Mouse (Mus musculus) stomach, embryonic 16.5 days (tissue): ENCODE results near the gene Wdfy3. TPM values are rescaled to one million over a fixed set of nuclear protein-coding genes. Genes with fewer than 3 reads are reported as not detected.
"Not testable (repeated sequence)": the region's sequence is repeated elsewhere in the genome, so short reads cannot be mapped to it uniquely, and the experiment has no call there.

ENCODE experiments used
- ATAC-seq: fragments of 200-750 bp; cut with Nextera tagmentation; 2 replicates; pipeline ENCODE4 v1.8.0; 2017; ENCODE audit warnings: moderate number of reproducible peaks, moderate TSS enrichment; ENCODE audit not compliant: insufficient read depth, low FRiP score
- H3K27ac ChIP-seq: fragments of 300-500 bp; sonication (generic); 2 replicates; pipeline ENCODE4 v1.5.1; 2014; ENCODE audit warnings: low read length
- H3K27me3 ChIP-seq: fragments of 300-500 bp; sonication (generic); 2 replicates; pipeline ENCODE4 v1.6.1; 2014; ENCODE audit warnings: low read length, control low read depth, mixed read lengths; ENCODE audit not compliant: control insufficient read depth, insufficient read depth
- H3K36me3 ChIP-seq: fragments of 300-500 bp; sonication (generic); 2 replicates; pipeline ENCODE4 v1.6.1; 2014; ENCODE audit warnings: low read length; ENCODE audit not compliant: control insufficient read depth, insufficient read depth
- H3K4me1 ChIP-seq: fragments of 300-500 bp; sonication (generic); 2 replicates; pipeline ENCODE4 v1.6.1; 2014; ENCODE audit warnings: low read length, control low read depth, mixed read lengths; ENCODE audit not compliant: control insufficient read depth, insufficient read depth
- H3K4me2 ChIP-seq: fragments of 300-500 bp; sonication (generic); 2 replicates; pipeline ENCODE4 v1.6.1; 2014; ENCODE audit warnings: low read depth, low read length, mixed read lengths
- H3K4me3 ChIP-seq: fragments of 300-500 bp; sonication (generic); replicated peaks from 2 replicates; pipeline ENCODE4 v1.5.1; 2014; ENCODE audit warnings: mild to moderate bottlenecking, low read length
- H3K9ac ChIP-seq: fragments of 300-500 bp; sonication (generic); 2 replicates; pipeline ENCODE4 v1.6.1; 2014; ENCODE audit warnings: low read length
- H3K9me3 ChIP-seq: fragments of 300-500 bp; sonication (generic); replicated peaks from 2 replicates; pipeline ENCODE4 v1.6.1; 2016; ENCODE audit warnings: low read length, control low read depth; ENCODE audit not compliant: control insufficient read depth
- WGBS: fragments of 180-500 bp; shearing (Covaris S2); extraction: QIAGEN DNeasy Blood & Tissue Kit; methylation state at CpG from one replicate; pipeline ENCODE4 v1.1.7; 2014; 5-methylcytosine and 5-hydroxymethylcytosine counted together
- polyA plus RNA-seq: library from polyadenylated mRNA; unstranded; fragments of >200 nt; fragmentation: Nextera tagmentation; extraction: Ambion mirVana; gene quantifications from 2 replicates; pipeline ENCODE4 v1.2.1, GENCODE M21; 2015

The Wdfy3 gene
- polyA plus RNA-seq, 1 experiment from 2014 or later, result 11.8 TPM

- H3K9me3 ChIP-seq, H3K27me3 ChIP-seq, H3K4me3 ChIP-seq, H3K36me3 ChIP-seq, H3K27ac ChIP-seq, H3K9ac ChIP-seq, H3K4me2 ChIP-seq, H3K4me1 ChIP-seq, ATAC-seq: not testable (repeated sequence)
- WGBS, result 80% methylated on average over 4 of the region's 4 CpGs
These were observed 97.1 kb downstream of the Wdfy3 start for GRCm38 (mm10) chr5:101972594-101972993.

GRCm38 (mm10) chr5:101968153-101968851 lies 101.4 kb downstream of the Wdfy3 start:
- Histone ChIP-seq H3K9ac (no peak overlapping the region), H3K4me2 (no peak overlapping the region), H3K4me3 (no peak overlapping the region), H3K36me3 (no peaks in the 10 kb centered on the region), H3K9me3 (no peaks in the 10 kb centered on the region), H3K4me1 (0 out of 2 replicates have a peak, but pooled peaks cover 8% of the 10 kb centered on the region), H3K27me3 (no peaks in the 10 kb centered on the region), H3K27ac (peak overlapping the region; percentile 77)
- WGBS, result 28% methylated on average over 12 of the region's 12 CpGs
- peak; percentile 77; the same call in 1 of the 2 replicates for ATAC-seq

- H3K36me3 ChIP-seq, result no peaks in the 10 kb centered on the region
- 67% methylated on average over 2 of the region's 2 CpGs for WGBS
- no peak overlapping the region for H3K9ac ChIP-seq
- H3K4me3 ChIP-seq, result no peak overlapping the region
- no peak for ATAC-seq
- H3K27ac ChIP-seq, result peak overlapping the region; percentile 77; the same call in 1 of the 2 replicates
- H3K9me3 ChIP-seq, result no peaks in the 10 kb centered on the region
- no peaks in the 10 kb centered on the region for H3K27me3 ChIP-seq
- no peak overlapping the region for H3K4me2 ChIP-seq
- 0 out of 2 replicates have a peak, but pooled peaks cover 8% of the 10 kb centered on the region for H3K4me1 ChIP-seq
These were observed 101.9 kb downstream of the Wdfy3 start for GRCm38 (mm10) chr5:101967832-101968152.

GRCm38 (mm10) chr5:101962824-101963223 lies 106.9 kb downstream of the Wdfy3 start:
- ATAC-seq, result no peak

GRCm38 (mm10) chr5:101959369-101959768 lies 110.4 kb downstream of the Wdfy3 start:
- ATAC-seq, result no peak
- Histone ChIP-seq H3K4me3 (no peak overlapping the region), H3K4me1 (no peaks in the 10 kb centered on the region; the same call in 1 of the 2 replicates), H3K9me3 (no peaks in the 10 kb centered on the region), H3K9ac (no peak overlapping the region), H3K4me2 (no peak overlapping the region), H3K36me3 (peaks cover 5% of the 10 kb centered on the region; the same call in 1 of the 2 replicates), H3K27ac (no peak overlapping the region), H3K27me3 (no peaks in the 10 kb centered on the region)
- 94% methylated on average over 13 of the region's 13 CpGs for WGBS

More at GRCm38 (mm10) chr5:101962824-101963223, 106.9 kb downstream of the Wdfy3 start:
- H3K4me1 ChIP-seq, result no peaks in the 10 kb centered on the region
- 81% methylated on average over 4 of the region's 4 CpGs for WGBS
- no peak overlapping the region for H3K4me3 ChIP-seq
- no peak overlapping the region for H3K9ac ChIP-seq
- no peak overlapping the region for H3K27ac ChIP-seq
- no peaks in the 10 kb centered on the region for H3K9me3 ChIP-seq
- H3K4me2 ChIP-seq, result no peak overlapping the region
- no peaks in the 10 kb centered on the region for H3K27me3 ChIP-seq
- peaks cover 5% of the 10 kb centered on the region; the same call in 1 of the 2 replicates for H3K36me3 ChIP-seq

GRCm38 (mm10) chr5:101958941-101959340 lies 110.8 kb downstream of the Wdfy3 start:
- H3K9me3 ChIP-seq, result no peaks in the 10 kb centered on the region
- H3K36me3 ChIP-seq, result peaks cover 5% of the 10 kb centered on the region; the same call in 1 of the 2 replicates
- H3K4me2 ChIP-seq, result no peak overlapping the region
- H3K4me3 ChIP-seq, result no peak overlapping the region
- ATAC-seq, result no peak
- WGBS, result 91% methylated on average over 4 of the region's 4 CpGs
- no peaks in the 10 kb centered on the region for H3K27me3 ChIP-seq
- H3K27ac ChIP-seq, result no peak overlapping the region
- no peak overlapping the region for H3K9ac ChIP-seq
- H3K4me1 ChIP-seq, result no peaks in the 10 kb centered on the region; the same call in 1 of the 2 replicates

- Histone ChIP-seq H3K4me2 (no peak overlapping the region), H3K27ac (no peak overlapping the region), H3K4me1 (no peaks in the 10 kb centered on the region; the same call in 1 of the 2 replicates), H3K9ac (no peak overlapping the region), H3K9me3 (no peaks in the 10 kb centered on the region), H3K27me3 (no peaks in the 10 kb centered on the region), H3K36me3 (peaks cover 5% of the 10 kb centered on the region; the same call in 1 of the 2 replicates), H3K4me3 (no peak overlapping the region)
- no peak for ATAC-seq
- WGBS, result 85% methylated on average over 8 of the region's 8 CpGs
These were observed 112.3 kb downstream of the Wdfy3 start for GRCm38 (mm10) chr5:101957419-101957818.

- H3K27ac ChIP-seq, result no peak overlapping the region
- H3K9ac ChIP-seq, result no peak overlapping the region
- H3K27me3 ChIP-seq, result no peaks in the 10 kb centered on the region
- no peak for ATAC-seq
- H3K9me3 ChIP-seq, result no peaks in the 10 kb centered on the region
- H3K4me1 ChIP-seq, result no peaks in the 10 kb centered on the region; the same call in 1 of the 2 replicates
- H3K4me2 ChIP-seq, result 0 out of 2 replicates have a peak overlapping the region, but pooled peaks have one; percentile 1
- WGBS, result 56% methylated on average over 16 of the region's 16 CpGs
- H3K36me3 ChIP-seq, result no peaks in the 10 kb centered on the region
- no peak overlapping the region for H3K4me3 ChIP-seq
These were observed 115.1 kb downstream of the Wdfy3 start for GRCm38 (mm10) chr5:101954393-101955340.

GRCm38 (mm10) chr5:101951918-101952317 lies 117.8 kb downstream of the Wdfy3 start:
- H3K4me1 ChIP-seq, result no peaks in the 10 kb centered on the region; the same call in 1 of the 2 replicates
- ATAC-seq, result no peak
- H3K4me3 ChIP-seq, result no peak overlapping the region
- no peaks in the 10 kb centered on the region for H3K27me3 ChIP-seq
- no peak overlapping the region for H3K27ac ChIP-seq
- 71% methylated on average over 1 of the region's 1 CpGs for WGBS
- H3K9ac ChIP-seq, result no peak overlapping the region
- no peak overlapping the region for H3K4me2 ChIP-seq
- H3K9me3 ChIP-seq, result no peaks in the 10 kb centered on the region
- peaks cover 14% of the 10 kb centered on the region for H3K36me3 ChIP-seq
